Mouse (Mus musculus) ES-E14 (cell line): Measurements from ENCODE around the gene Arl10. TPM values are rescaled to one million over a fixed set of nuclear protein-coding genes. Genes with fewer than 3 reads are reported as not detected.

ENCODE experiments used
- DNase-seq: peaks from one replicate; pipeline ENCODE4 v3.0.0-alpha.2; 2013; ENCODE audit warnings: low read depth, low spot score
- H3K27ac ChIP-seq: 2 replicates; pipeline ENCODE4 v1.5.1; 2012; ENCODE audit warnings: low read depth, mild to moderate bottlenecking, low read length, moderate library complexity, mixed read lengths; ENCODE audit not compliant: poor library complexity, insufficient read depth, severe bottlenecking
- H3K36me3 ChIP-seq: 2 replicates; pipeline ENCODE4 v1.6.1; 2012; ENCODE audit warnings: mild to moderate bottlenecking, low read length, moderate library complexity, mixed read lengths; ENCODE audit not compliant: control insufficient read depth, poor library complexity, insufficient read depth, severe bottlenecking
- H3K4me1 ChIP-seq, 2 experiments: fragments of 150-350 bp in 1 of 2; sonication (generic) in 1 of 2; 2 replicates each; pipeline ENCODE4 v1.6.1; 2012; ENCODE audit warnings: low read length in 2 of 2, mild to moderate bottlenecking in 1 of 2, mixed read lengths in 1 of 2; ENCODE audit not compliant: control insufficient read depth in 2 of 2, insufficient read depth in 2 of 2, poor library complexity in 1 of 2
- H3K4me3 ChIP-seq, 2 experiments: fragments of 150-350 bp in 1 of 2; sonication (generic) in 1 of 2; 2 replicates each; pipeline ENCODE4 v1.5.1; 2012; ENCODE audit warnings: low read length in 2 of 2, low read depth in 1 of 2, mild to moderate bottlenecking in 1 of 2, mixed read lengths in 1 of 2; ENCODE audit not compliant: insufficient read depth in 1 of 2, poor library complexity in 1 of 2, severe bottlenecking in 1 of 2
- H3K9ac ChIP-seq: 2 replicates; pipeline ENCODE4 v1.6.1; 2012; ENCODE audit warnings: low read depth, mild to moderate bottlenecking, low read length, mixed read lengths; ENCODE audit not compliant: poor library complexity, insufficient read depth, severe bottlenecking
- H3K9me3 ChIP-seq: fragments of 150-350 bp; sonication (generic); 2 replicates; pipeline ENCODE4 v1.6.1; 2012; ENCODE audit warnings: low read depth, mild to moderate bottlenecking, low read length; ENCODE audit not compliant: control insufficient read depth, insufficient read depth
- CHD2 ChIP-seq: IDR thresholded peaks from 2 replicates; pipeline ENCODE4 v1.6.1; 2014; ENCODE audit warnings: mild to moderate bottlenecking, low read depth, low read length, inconsistent platforms
- HCFC1 ChIP-seq: IDR thresholded peaks from 2 replicates; pipeline ENCODE4 v1.6.1; 2012; ENCODE audit warnings: low read length, inconsistent platforms, borderline replicate concordance; ENCODE audit not compliant: insufficient read depth
- MAFK ChIP-seq: IDR thresholded peaks from 2 replicates; pipeline ENCODE4 v1.6.1; 2014; ENCODE audit warnings: mild to moderate bottlenecking, low read depth, low read length, inconsistent platforms; ENCODE audit not compliant: insufficient read depth
- ZC3H11A ChIP-seq: IDR thresholded peaks from 2 replicates; pipeline ENCODE4 v1.6.1; 2012; ENCODE audit warnings: low read depth, mild to moderate bottlenecking, inconsistent platforms, low read length, borderline replicate concordance
- ZNF384 ChIP-seq: IDR thresholded peaks from 2 replicates; pipeline ENCODE4 v1.6.1; 2012; ENCODE audit warnings: low read depth, low read length, inconsistent platforms
- in situ Hi-C, 2 experiments: fragments of 600-800 bp; cut with MboI; formaldehyde crosslinking; loops; one replicate each; pipeline ENCODE4 v1.15.1; 2025; ENCODE audit warnings: low sequenced_read_pairs in 2 of 2, inconsistent platforms in 1 of 2; ENCODE audit not compliant: unreplicated experiment in 2 of 2
- total RNA-seq: library from RNA; depleted of rRNA; stranded (reverse); fragments of 300-350 nt; gene quantifications from 2 replicates; pipeline ENCODE4 v1.2.3, GENCODE M21; 2012

Arl10 gene
- total RNA-seq, 1 experiment, result 38.3 TPM

GRCm38 (mm10) chr13:54556796-54557195 is 18.0 kb upstream of the Arl10 start:
- Histone ChIP-seq H3K27ac (no peak overlapping the region), H3K4me3 (no peak overlapping the region), H3K9me3 (no peaks in the 10 kb centered on the region), H3K4me1 (no peaks in the 10 kb centered on the region), H3K9ac (no peak overlapping the region), H3K36me3 (peaks cover 60% of the 10 kb centered on the region)
- in situ Hi-C loops, result no loop called here
- no peak for DNase-seq
- no peak for TF ChIP-seq ZC3H11A
- TF ChIP-seq MAFK, result no peak
- no peak for TF ChIP-seq ZNF384
- no peak for TF ChIP-seq CHD2
- TF ChIP-seq HCFC1, result no peak

- Histone ChIP-seq H3K9ac (no peak overlapping the region), H3K9me3 (no peaks in the 10 kb centered on the region), H3K4me1 (no peaks in the 10 kb centered on the region), H3K4me3 (no peak overlapping the region), H3K36me3 (peaks cover 55% of the 10 kb centered on the region), H3K27ac (no peak overlapping the region)
- no peak for TF ChIP-seq MAFK
- no peak for TF ChIP-seq ZNF384
- TF ChIP-seq HCFC1, result no peak
- TF ChIP-seq ZC3H11A, result no peak
- TF ChIP-seq CHD2, result no peak
- in situ Hi-C loops, result no loop called here
- DNase-seq, result no peak
Measured at GRCm38 (mm10) chr13:54557652-54558051, 17.2 kb upstream of the Arl10 start.

- no peak for TF ChIP-seq HCFC1
- TF ChIP-seq MAFK, result no peak
- TF ChIP-seq ZC3H11A, result no peak
- TF ChIP-seq ZNF384, result no peak
- no peak for TF ChIP-seq CHD2
- H3K4me3 ChIP-seq, result no peak overlapping the region
- no peaks in the 10 kb centered on the region for H3K9me3 ChIP-seq
- no peaks in the 10 kb centered on the region for H3K4me1 ChIP-seq
- H3K9ac ChIP-seq, result no peak overlapping the region
- DNase-seq, result no peak
- H3K27ac ChIP-seq, result no peak overlapping the region
- in situ Hi-C loops, result no loop called here
- peaks cover 46% of the 10 kb centered on the region for H3K36me3 ChIP-seq
Measured at GRCm38 (mm10) chr13:54559656-54560055, 15.2 kb upstream of the Arl10 start.

- Histone ChIP-seq H3K9me3 (no peaks in the 10 kb centered on the region), H3K4me1 (no peaks in the 10 kb centered on the region), H3K27ac (no peak overlapping the region), H3K4me3 (no peak overlapping the region), H3K36me3 (peaks cover 43% of the 10 kb centered on the region), H3K9ac (no peak overlapping the region)
- TF ChIP-seq HCFC1 (no peak), MAFK (no peak), ZNF384 (no peak), CHD2 (no peak), ZC3H11A (no peak)
- in situ Hi-C loops, result no loop called here
- no peak for DNase-seq
Measured at GRCm38 (mm10) chr13:54560608-54561007, 14.2 kb upstream of the Arl10 start.

- no peak overlapping the region for H3K9ac ChIP-seq
- H3K9me3 ChIP-seq, result no peaks in the 10 kb centered on the region
- no peak for TF ChIP-seq ZC3H11A
- TF ChIP-seq ZNF384, result no peak
- TF ChIP-seq CHD2, result no peak
- TF ChIP-seq HCFC1, result no peak
- no peak for TF ChIP-seq MAFK
- DNase-seq, result no peak
- peaks cover 6 to 9% of the 10 kb centered on the region in 2 experiments; a peak in 2 of 4 replicates for H3K4me1 ChIP-seq
- H3K27ac ChIP-seq, result no peak overlapping the region
- no peak overlapping the region for H3K4me3 ChIP-seq
- in situ Hi-C loops, result no loop called here
- H3K36me3 ChIP-seq, result peaks cover 30% of the 10 kb centered on the region
Measured at GRCm38 (mm10) chr13:54562562-54562961, 12.3 kb upstream of the Arl10 start.
